Mouse (Mus musculus): ENCODE measurements around the gene Sdk1. TPM values are rescaled to one million over a fixed set of nuclear protein-coding genes. Genes with fewer than 3 reads are reported as not detected.

Gene Sdk1
- total and polyA plus RNA-seq, 3 experiments: 0.33 to 1.0 (median 0.94) TPM

DNA sequence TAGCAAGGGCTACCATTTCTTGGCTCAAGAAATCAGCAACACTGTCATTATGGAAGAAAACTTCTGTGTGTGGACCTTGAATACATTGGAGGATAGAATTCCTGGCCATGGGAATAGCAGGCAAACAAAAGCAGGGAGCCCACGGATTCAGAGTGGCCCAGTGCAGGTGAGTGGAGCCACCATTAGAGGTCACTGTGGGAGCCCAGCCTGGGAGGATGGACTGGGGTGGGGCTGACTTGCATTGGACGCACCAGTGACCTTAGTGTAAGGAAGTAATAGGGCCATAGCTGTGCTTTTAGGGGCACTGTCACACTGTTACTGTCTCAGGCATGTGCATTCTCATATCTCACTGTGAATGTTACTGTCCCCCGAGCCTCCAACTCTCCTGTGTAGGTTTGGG, 1001.3 kb downstream of the Sdk1 start:
- H3K4me1 ChIP-seq (ENCODE audit: control insufficient read depth, insufficient read depth, low read length): no peaks in the 10 kb centered on the region
- no peak overlapping the region for H3K4me3 ChIP-seq
- intact Hi-C loops (cut with DNase I): no loop called here
- H3K79me2 ChIP-seq (replicated peaks; ENCODE audit: control insufficient read depth, insufficient read depth, low read length): no peaks in the 10 kb centered on the region
- H3K9ac ChIP-seq (ENCODE audit: low read depth, low read length): no peak overlapping the region
- no peaks in the 10 kb centered on the region for H3K27me3 ChIP-seq (ENCODE audit: control insufficient read depth, insufficient read depth, low read length)
- DNase-seq: no peak
- H3K27ac ChIP-seq: no peak overlapping the region
- no peaks in the 10 kb centered on the region for H3K36me3 ChIP-seq (ENCODE audit: control insufficient read depth, insufficient read depth, low read length)
- TF ChIP-seq POLR2A (IDR thresholded peaks at IDR 0.05; ENCODE audit: insufficient read depth, low read depth, low read length): no peak
- peak; percentile 26; the same call in 1 of the 2 replicates for TF ChIP-seq CTCF (IDR thresholded peaks at IDR 0.05)
- WGBS: 33% methylated on average over 3 of the region's 3 CpGs

DNA sequence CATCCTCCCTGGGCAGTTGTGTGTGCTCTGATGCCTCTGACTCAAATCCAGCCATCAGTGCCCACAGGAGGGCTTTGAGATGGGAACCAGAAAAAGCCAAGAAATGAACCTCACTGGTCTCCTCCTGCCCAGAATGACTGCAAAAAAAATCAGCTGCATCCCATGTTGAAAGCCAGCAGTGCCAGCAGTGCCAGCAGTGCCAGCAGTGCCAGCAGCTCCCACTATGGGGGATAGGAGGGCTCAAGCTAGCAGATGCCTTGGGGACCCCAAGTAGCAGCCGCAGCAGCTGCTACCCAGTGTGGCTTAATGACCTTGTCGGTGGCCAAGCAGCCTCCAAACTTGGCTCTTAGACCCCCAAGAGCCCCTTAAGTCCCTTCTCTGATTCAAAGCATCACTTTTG, 1001.8 kb downstream of the Sdk1 start:
- Histone ChIP-seq H3K79me2 (replicated peaks; ENCODE audit: control insufficient read depth, insufficient read depth, low read length) (no peaks in the 10 kb centered on the region), H3K4me3 (no peak overlapping the region), H3K36me3 (ENCODE audit: control insufficient read depth, insufficient read depth, low read length) (no peaks in the 10 kb centered on the region), H3K9ac (ENCODE audit: low read depth, low read length) (no peak overlapping the region), H3K27me3 (ENCODE audit: control insufficient read depth, insufficient read depth, low read length) (no peaks in the 10 kb centered on the region), H3K4me1 (ENCODE audit: control insufficient read depth, insufficient read depth, low read length) (no peaks in the 10 kb centered on the region), H3K27ac (no peak overlapping the region)
- 96% methylated on average over 2 of the region's 2 CpGs for whole genome bisulfite sequencing
- TF ChIP-seq POLR2A (IDR thresholded peaks at IDR 0.05; ENCODE audit: insufficient read depth, low read depth, low read length): no peak
- no peak for TF ChIP-seq EP300 (IDR thresholded peaks at IDR 0.05; ENCODE audit: insufficient read depth, low read depth, low read length)
- TF ChIP-seq CTCF (IDR thresholded peaks at IDR 0.05): no peak
- DNase-seq: no peak
- intact Hi-C loops (cut with DNase I): no loop called here

DNA sequence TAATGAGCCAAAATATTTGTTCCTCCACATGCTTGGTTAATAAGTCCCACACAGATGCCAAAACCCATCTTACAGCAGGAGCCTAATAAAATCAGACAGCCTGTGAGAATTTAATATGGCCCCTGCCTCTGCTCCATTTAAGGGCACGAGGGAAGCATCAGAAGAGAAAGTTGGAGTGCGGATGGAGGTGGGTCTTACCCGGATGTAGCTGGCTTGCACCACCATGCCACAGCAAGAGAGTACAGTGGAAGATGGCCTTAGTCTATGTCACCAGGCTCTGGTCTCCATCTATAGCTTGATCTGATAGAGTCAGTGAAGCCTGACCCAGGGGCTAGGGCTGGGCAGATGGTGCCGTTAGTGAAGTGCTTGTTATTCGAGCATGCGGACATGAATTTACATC, 1014.9 kb downstream of the Sdk1 start:
- intact Hi-C loops (cut with DNase I): no loop called here
- Histone ChIP-seq H3K4me3 (no peak overlapping the region), H3K36me3 (ENCODE audit: control insufficient read depth, insufficient read depth, low read length) (no peaks in the 10 kb centered on the region), H3K27ac (no peak overlapping the region), H3K9ac (ENCODE audit: low read depth, low read length) (no peak overlapping the region), H3K27me3 (ENCODE audit: control insufficient read depth, insufficient read depth, low read length) (no peaks in the 10 kb centered on the region), H3K79me2 (replicated peaks; ENCODE audit: control insufficient read depth, insufficient read depth, low read length) (no peaks in the 10 kb centered on the region), H3K4me1 (ENCODE audit: control insufficient read depth, insufficient read depth, low read length) (no peaks in the 10 kb centered on the region)
- 79% methylated on average over 6 of the region's 6 CpGs for WGBS
- TF ChIP-seq CTCF (IDR thresholded peaks at IDR 0.05): no peak
- no peak for TF ChIP-seq POLR2A (IDR thresholded peaks at IDR 0.05; ENCODE audit: insufficient read depth, low read depth, low read length)
- no peak for TF ChIP-seq EP300 (IDR thresholded peaks at IDR 0.05; ENCODE audit: insufficient read depth, low read depth, low read length)
- DNase-seq: no peak

DNA sequence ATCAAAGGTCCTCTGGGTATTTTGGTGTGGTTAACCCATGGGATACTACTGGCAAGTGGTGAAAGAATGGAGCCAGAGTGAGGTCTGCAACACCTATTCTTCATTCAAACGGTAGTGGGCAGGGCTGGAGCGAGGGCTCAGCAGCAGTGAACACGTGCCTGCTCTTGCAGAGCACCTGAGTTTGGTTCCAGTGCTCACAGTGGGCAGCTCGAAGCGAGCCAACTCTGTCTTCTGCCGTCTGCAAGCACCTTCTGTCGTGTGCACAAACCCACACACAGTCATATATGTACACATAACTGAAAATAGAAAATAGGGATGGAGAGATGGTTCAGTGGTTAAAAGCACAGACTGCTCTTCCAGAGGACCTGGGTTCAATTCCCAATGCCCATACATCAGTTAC, 1017.4 kb downstream of the Sdk1 start:
- no peaks in the 10 kb centered on the region for H3K27me3 ChIP-seq (ENCODE audit: control insufficient read depth, insufficient read depth, low read length)
- no peaks in the 10 kb centered on the region for H3K4me1 ChIP-seq (ENCODE audit: control insufficient read depth, insufficient read depth, low read length)
- H3K27ac ChIP-seq: no peak overlapping the region
- H3K36me3 ChIP-seq (ENCODE audit: control insufficient read depth, insufficient read depth, low read length): no peaks in the 10 kb centered on the region
- intact Hi-C loops (cut with DNase I): no loop called here
- no peak overlapping the region for H3K9ac ChIP-seq (ENCODE audit: low read depth, low read length)
- H3K4me3 ChIP-seq: no peak overlapping the region
- WGBS: 80% methylated on average over 7 of the region's 7 CpGs
- TF ChIP-seq EP300 (IDR thresholded peaks at IDR 0.05; ENCODE audit: insufficient read depth, low read depth, low read length): no peak
- DNase-seq: no peak
- H3K79me2 ChIP-seq (replicated peaks; ENCODE audit: control insufficient read depth, insufficient read depth, low read length): no peaks in the 10 kb centered on the region

- Histone ChIP-seq H3K79me2 (replicated peaks; ENCODE audit: control insufficient read depth, insufficient read depth, low read length) (no peaks in the 10 kb centered on the region), H3K27ac (no peak overlapping the region), H3K27me3 (ENCODE audit: control insufficient read depth, insufficient read depth, low read length) (no peaks in the 10 kb centered on the region), H3K4me3 (no peak overlapping the region), H3K36me3 (ENCODE audit: control insufficient read depth, insufficient read depth, low read length) (no peaks in the 10 kb centered on the region), H3K4me1 (ENCODE audit: control insufficient read depth, insufficient read depth, low read length) (no peaks in the 10 kb centered on the region), H3K9ac (ENCODE audit: low read depth, low read length) (no peak overlapping the region)
- TF ChIP-seq POLR2A (IDR thresholded peaks at IDR 0.05; ENCODE audit: insufficient read depth, low read depth, low read length) (no peak), EP300 (IDR thresholded peaks at IDR 0.05; ENCODE audit: insufficient read depth, low read depth, low read length) (no peak), CTCF (IDR thresholded peaks at IDR 0.05) (no peak)
- intact Hi-C loops (cut with DNase I): no loop called here
- no peak for DNase-seq
- WGBS: 44% methylated on average over 6 of the region's 6 CpGs
Observed at GRCm38 (mm10) chr5:142262060-142262459, 1020.8 kb downstream of the Sdk1 start.

Other genes with a start within 250 kb of the Sdk1 start
- under 1 TPM; 0.23 to 0.80 TPM for gene Card11, start 240.9 kb upstream of the Sdk1 start, total RNA-seq (2021)
- 0.26 and 0.82 TPM in 2 replicates for gene Card11, start 240.9 kb upstream of the Sdk1 start, polyA plus RNA-seq (2012; rRNA removed)

Data from heart, adult 2 months (tissue).